Mouse (Mus musculus) midbrain, embryonic 16.5 days (tissue): ENCODE measurements around the gene Ltbp2. TPM values are rescaled to one million over a fixed set of nuclear protein-coding genes. Genes with fewer than 3 reads are reported as not detected.

Experiments used
- ATAC-seq: fragments of 200-750 bp; cut with Nextera tagmentation; 2 replicates; pipeline ENCODE4 v1.8.0; 2017; ENCODE audit warnings: moderate TSS enrichment
- H3K27ac ChIP-seq: fragments of 300-500 bp; sonication (generic); 2 replicates; pipeline ENCODE4 v1.5.1; 2014; ENCODE audit warnings: mild to moderate bottlenecking, low read length, mixed read lengths
- H3K27me3 ChIP-seq: fragments of 300-500 bp; sonication (generic); 2 replicates; pipeline ENCODE4 v1.6.1; 2014; ENCODE audit warnings: low read depth, low read length, mixed read lengths; ENCODE audit not compliant: control insufficient read depth, insufficient read depth
- H3K36me3 ChIP-seq: fragments of 300-500 bp; sonication (generic); 2 replicates; pipeline ENCODE4 v1.6.1; 2014; ENCODE audit warnings: mild to moderate bottlenecking, low read length, moderate library complexity, mixed read lengths; ENCODE audit not compliant: control insufficient read depth, insufficient read depth
- H3K4me1 ChIP-seq: fragments of 300-500 bp; sonication (generic); 2 replicates; pipeline ENCODE4 v1.6.1; 2014; ENCODE audit warnings: mild to moderate bottlenecking, low read length, mixed read lengths; ENCODE audit not compliant: control insufficient read depth, insufficient read depth
- H3K4me2 ChIP-seq: fragments of 300-500 bp; sonication (generic); 2 replicates; pipeline ENCODE4 v1.6.1; 2014; ENCODE audit warnings: mild to moderate bottlenecking, low read length, mixed read lengths
- H3K4me3 ChIP-seq: fragments of 300-500 bp; sonication (generic); 2 replicates; pipeline ENCODE4 v1.5.1; 2014; ENCODE audit warnings: low read depth, mild to moderate bottlenecking, low read length, moderate library complexity, mixed read lengths
- H3K9ac ChIP-seq: fragments of 300-500 bp; sonication (generic); 2 replicates; pipeline ENCODE4 v1.6.1; 2014; ENCODE audit warnings: low read depth, low read length, mixed read lengths
- H3K9me3 ChIP-seq: fragments of 300-500 bp; sonication (generic); replicated peaks from 2 replicates; pipeline ENCODE4 v1.6.1; 2014; ENCODE audit warnings: mild to moderate bottlenecking, low read length, mixed read lengths; ENCODE audit not compliant: control insufficient read depth, poor library complexity, severe bottlenecking
- WGBS: fragments of 180-500 bp; shearing (Covaris S2); extraction: QIAGEN DNeasy Blood & Tissue Kit; methylation state at CpG from one replicate; pipeline ENCODE4 v1.1.7; 2014; 5-methylcytosine and 5-hydroxymethylcytosine counted together
- polyA plus RNA-seq: library from polyadenylated mRNA; unstranded; fragments of >200 nt; fragmentation: Nextera tagmentation; extraction: Ambion mirVana; gene quantifications from 2 replicates; pipeline ENCODE4 v1.2.1, GENCODE M21; 2015

The Ltbp2 gene
- polyA plus RNA-seq, 1 experiment from 2014 or later: 0.11 TPM

GRCm38 (mm10) chr12:84831648-84832047 lies 44.7 kb downstream of the Ltbp2 start:
- no peaks in the 10 kb centered on the region for H3K9me3 ChIP-seq
- H3K9ac ChIP-seq: no peak overlapping the region
- ATAC-seq: no peak
- no peaks in the 10 kb centered on the region for H3K36me3 ChIP-seq
- no peaks in the 10 kb centered on the region for H3K4me1 ChIP-seq
- WGBS: 85% methylated on average over 10 of the region's 10 CpGs
- no peaks in the 10 kb centered on the region; the same call in 1 of the 2 replicates for H3K27me3 ChIP-seq
- H3K4me2 ChIP-seq: no peak overlapping the region
- no peak overlapping the region for H3K4me3 ChIP-seq
- no peak overlapping the region for H3K27ac ChIP-seq

GRCm38 (mm10) chr12:84831141-84831540 lies 45.2 kb downstream of the Ltbp2 start:
- Histone ChIP-seq H3K9ac (no peak overlapping the region), H3K36me3 (no peaks in the 10 kb centered on the region), H3K27ac (no peak overlapping the region), H3K27me3 (no peaks in the 10 kb centered on the region; the same call in 1 of the 2 replicates), H3K4me3 (no peak overlapping the region), H3K9me3 (no peaks in the 10 kb centered on the region), H3K4me1 (no peaks in the 10 kb centered on the region), H3K4me2 (no peak overlapping the region)
- no peak for ATAC-seq
- WGBS: 72% methylated on average over 5 of the region's 5 CpGs

- Histone ChIP-seq H3K4me3 (no peak overlapping the region), H3K27ac (no peak overlapping the region), H3K27me3 (no peaks in the 10 kb centered on the region; the same call in 1 of the 2 replicates), H3K9ac (no peak overlapping the region), H3K4me1 (no peaks in the 10 kb centered on the region), H3K9me3 (no peaks in the 10 kb centered on the region), H3K4me2 (no peak overlapping the region), H3K36me3 (no peaks in the 10 kb centered on the region)
- 97% methylated on average over 5 of the region's 5 CpGs for WGBS
- ATAC-seq: no peak
These were observed 45.9 kb downstream of the Ltbp2 start for GRCm38 (mm10) chr12:84830438-84830837.

- Histone ChIP-seq H3K36me3 (no peaks in the 10 kb centered on the region), H3K4me3 (no peak overlapping the region), H3K27ac (no peak overlapping the region), H3K9me3 (no peaks in the 10 kb centered on the region), H3K4me1 (no peaks in the 10 kb centered on the region), H3K27me3 (no peaks in the 10 kb centered on the region; the same call in 1 of the 2 replicates), H3K9ac (no peak overlapping the region), H3K4me2 (no peak overlapping the region)
- no peak for ATAC-seq
- 77% methylated on average over 10 of the region's 10 CpGs for WGBS
These were observed 46.4 kb downstream of the Ltbp2 start for GRCm38 (mm10) chr12:84829913-84830312.

- WGBS: 82% methylated on average over 20 of the region's 20 CpGs
These were observed 47.1 kb downstream of the Ltbp2 start for GRCm38 (mm10) chr12:84829109-84829724.

GRCm38 (mm10) chr12:84827384-84827933 lies 48.9 kb downstream of the Ltbp2 start:
- WGBS: 60% methylated on average over 8 of the region's 8 CpGs
- no peak overlapping the region for H3K4me3 ChIP-seq

More at GRCm38 (mm10) chr12:84829109-84829724, 47.1 kb downstream of the Ltbp2 start:
- Histone ChIP-seq H3K9ac (no peak overlapping the region), H3K4me1 (no peaks in the 10 kb centered on the region), H3K27ac (no peak overlapping the region), H3K4me3 (no peak overlapping the region), H3K36me3 (no peaks in the 10 kb centered on the region), H3K9me3 (no peaks in the 10 kb centered on the region), H3K4me2 (no peak overlapping the region), H3K27me3 (no peaks in the 10 kb centered on the region; the same call in 1 of the 2 replicates)
- ATAC-seq: no peak

GRCm38 (mm10) chr12:84824203-84824602 lies 52.1 kb downstream of the Ltbp2 start:
- no peak overlapping the region for H3K4me3 ChIP-seq

More at GRCm38 (mm10) chr12:84827384-84827933, 48.9 kb downstream of the Ltbp2 start:
- no peaks in the 10 kb centered on the region for H3K9me3 ChIP-seq
- no peaks in the 10 kb centered on the region for H3K36me3 ChIP-seq
- no peak for ATAC-seq
- no peak overlapping the region for H3K4me2 ChIP-seq
- no peak overlapping the region for H3K27ac ChIP-seq
- H3K9ac ChIP-seq: no peak overlapping the region
- no peaks in the 10 kb centered on the region for H3K4me1 ChIP-seq
- no peaks in the 10 kb centered on the region; the same call in 1 of the 2 replicates for H3K27me3 ChIP-seq

GRCm38 (mm10) chr12:84823601-84824000 lies 52.7 kb downstream of the Ltbp2 start:
- no peak overlapping the region for H3K4me3 ChIP-seq
- no peak overlapping the region for H3K4me2 ChIP-seq
- no peak for ATAC-seq
- H3K4me1 ChIP-seq: no peaks in the 10 kb centered on the region
- no peaks in the 10 kb centered on the region for H3K9me3 ChIP-seq
- H3K9ac ChIP-seq: no peak overlapping the region
- 82% methylated on average over 7 of the region's 7 CpGs for WGBS
- H3K27me3 ChIP-seq: no peaks in the 10 kb centered on the region; the same call in 1 of the 2 replicates
- H3K27ac ChIP-seq: no peak overlapping the region
- H3K36me3 ChIP-seq: no peaks in the 10 kb centered on the region

More at GRCm38 (mm10) chr12:84824203-84824602, 52.1 kb downstream of the Ltbp2 start:
- Histone ChIP-seq H3K4me2 (no peak overlapping the region), H3K4me1 (no peaks in the 10 kb centered on the region), H3K27me3 (no peaks in the 10 kb centered on the region; the same call in 1 of the 2 replicates), H3K27ac (no peak overlapping the region), H3K36me3 (no peaks in the 10 kb centered on the region), H3K9ac (no peak overlapping the region), H3K9me3 (no peaks in the 10 kb centered on the region)
- no peak for ATAC-seq
- WGBS: 66% methylated on average over 5 of the region's 5 CpGs
